Mouse (Mus musculus) left cerebral cortex, postnatal 14 days (tissue): ENCODE data around the gene Myo1b. TPM values are rescaled to one million over a fixed set of nuclear protein-coding genes. Genes with fewer than 3 reads are reported as not detected.
A peak's percentile ranks its signal among the peaks of the same experiment; 100 is the strongest.

Source experiments
- DNase-seq, 2 experiments: peaks; one replicate each; pipeline ENCODE4 v3.0.0; 2021 to 2022; ENCODE audit warnings: low spot score in 2 of 2, mixed read lengths in 1 of 2
- intact Hi-C: fragments of 180-260 bp; cut with DNase I; formaldehyde crosslinking; loops from one replicate; pipeline ENCODE4 v1.15.1; 2025
- total RNA-seq, 2 experiments: library from RNA; stranded (reverse); gene quantifications; 2 replicates each; pipeline ENCODE4 v1.2.3; 2021

Gene Myo1b
- total RNA-seq, 2 experiments from 2014 or later: 45.2 to 48.1 TPM

GRCm38 (mm10) chr1:51814854-51815630, 100.8 kb downstream of the Myo1b start:
- no peak for DNase-seq
- intact Hi-C loops: no loop called here

- DNase-seq: no peak
- intact Hi-C loops: no loop called here
Measured at GRCm38 (mm10) chr1:51808847-51809246, 107.0 kb downstream of the Myo1b start.

GRCm38 (mm10) chr1:51808228-51808627, 107.6 kb downstream of the Myo1b start:
- intact Hi-C loops: no loop called here

GRCm38 (mm10) chr1:51805040-51805610, 110.7 kb downstream of the Myo1b start:
- intact Hi-C loops: no loop called here

More at GRCm38 (mm10) chr1:51808228-51808627, 107.6 kb downstream of the Myo1b start:
- no peak for DNase-seq

GRCm38 (mm10) chr1:51804296-51805039, 111.4 kb downstream of the Myo1b start:
- DNase-seq: no peak
- intact Hi-C loops: no loop called here

More at GRCm38 (mm10) chr1:51805040-51805610, 110.7 kb downstream of the Myo1b start:
- no peak for DNase-seq

GRCm38 (mm10) chr1:51798011-51798471, 117.8 kb downstream of the Myo1b start:
- DNase-seq: no peak
- intact Hi-C loops: no loop called here

GRCm38 (mm10) chr1:51795586-51796309, 120.1 kb downstream of the Myo1b start:
- intact Hi-C loops: no loop called here
- DNase-seq: peak in 1 of 2 experiments; percentile 30

GRCm38 (mm10) chr1:51789269-51789668, 126.6 kb downstream of the Myo1b start:
- intact Hi-C loops: no loop called here
- DNase-seq: no peak

GRCm38 (mm10) chr1:51782091-51782490, 133.8 kb downstream of the Myo1b start:
- intact Hi-C loops: no loop called here

GRCm38 (mm10) chr1:51780357-51780756, 135.5 kb downstream of the Myo1b start:
- intact Hi-C loops: no loop called here
- DNase-seq: no peak

More at GRCm38 (mm10) chr1:51782091-51782490, 133.8 kb downstream of the Myo1b start:
- no peak for DNase-seq

GRCm38 (mm10) chr1:51778241-51778640, 137.6 kb downstream of the Myo1b start:
- intact Hi-C loops: no loop called here
- DNase-seq: no peak

- no peak for DNase-seq
- intact Hi-C loops: no loop called here
Measured at GRCm38 (mm10) chr1:51770504-51770871, 145.4 kb downstream of the Myo1b start.

GRCm38 (mm10) chr1:51769815-51770503, 145.9 kb downstream of the Myo1b start:
- DNase-seq: no peak
- intact Hi-C loops: no loop called here

- no peak for DNase-seq
- intact Hi-C loops: no loop called here
Measured at GRCm38 (mm10) chr1:51766271-51766670, 149.6 kb downstream of the Myo1b start.

- intact Hi-C loops: no loop called here
- no peak for DNase-seq
Measured at GRCm38 (mm10) chr1:51765156-51765555, 150.7 kb downstream of the Myo1b start.

- DNase-seq: no peak
- intact Hi-C loops: no loop called here
Measured at GRCm38 (mm10) chr1:51759657-51760056, 156.2 kb downstream of the Myo1b start.

- intact Hi-C loops: no loop called here
- DNase-seq: peak; percentile 31 to 59
Measured at GRCm38 (mm10) chr1:51758326-51759109, 157.4 kb downstream of the Myo1b start.

- intact Hi-C loops: no loop called here
- DNase-seq: no peak
Measured at GRCm38 (mm10) chr1:51753621-51754020, 162.2 kb downstream of the Myo1b start.
